Comparison of ENCODE assay signal across 13 mouse cellular contexts in genomic region chr6:23126706-23127105, GRCm38 (mm10). TPM values are rescaled to one million over a fixed set of nuclear protein-coding genes. Genes with fewer than 3 reads are reported as not detected.
"Had no signal": no experiment of that assay in that cellular context is flagged by ENCODE, and none has a peak within 500 bp of the region (broad histone marks: within the 10 kb centered on the region; RNA-seq: fewer than 3 reads in every experiment).

No protein-coding gene starts in this region.

- H3K4me3 ChIP-seq: hindbrain, embryonic 15.5 days; limb, embryonic 15.5 days; megakaryocyte, embryonic 14.5 days; midbrain, embryonic 15.5 days; neural tube, embryonic 12.5 days had no signal

- H3K27me3 ChIP-seq: hindbrain, embryonic 15.5 days; limb, embryonic 15.5 days; megakaryocyte, embryonic 14.5 days; midbrain, embryonic 15.5 days; neural tube, embryonic 12.5 days had no signal

- DNase-seq: lung, embryonic 14.5 days; lung, postnatal 14 days; spleen, adult 18-20 months; thymus, adult 18-20 months; thymus, postnatal 14 days had no signal

- H3K27ac ChIP-seq: hindbrain, embryonic 15.5 days; limb, embryonic 15.5 days; macrophage; midbrain, embryonic 15.5 days; neural tube, embryonic 12.5 days had no signal

- H3K9ac ChIP-seq: hindbrain, embryonic 15.5 days; limb, embryonic 15.5 days; lung, embryonic 14.5 days; midbrain, embryonic 15.5 days; neural tube, embryonic 12.5 days had no signal

- H3K36me3 ChIP-seq: hindbrain, embryonic 15.5 days; limb, embryonic 15.5 days; midbrain, embryonic 15.5 days; neural tube, embryonic 12.5 days had no signal

- H3K4me1 ChIP-seq: hindbrain, embryonic 15.5 days; megakaryocyte, embryonic 14.5 days; midbrain, embryonic 15.5 days; neural tube, embryonic 12.5 days had no signal

RNA-seq across cellular contexts. Expression of gene Aass, which starts 6.1 kb away (rescaled TPM):
- total RNA-seq: monocyte, adult 5-6 weeks; neutrophil, adult 5-6 weeks had no signal
- polyA plus RNA-seq: macrophage had no signal
